Mouse (Mus musculus): ENCODE measurements at regions not wholly inside any gene's neighbourhood (a gene's known extent, or its start where the extent isn't known, plus 50 kb on each side); places are given as distances from the start of the nearest gene placed in this dataset.

DNA sequence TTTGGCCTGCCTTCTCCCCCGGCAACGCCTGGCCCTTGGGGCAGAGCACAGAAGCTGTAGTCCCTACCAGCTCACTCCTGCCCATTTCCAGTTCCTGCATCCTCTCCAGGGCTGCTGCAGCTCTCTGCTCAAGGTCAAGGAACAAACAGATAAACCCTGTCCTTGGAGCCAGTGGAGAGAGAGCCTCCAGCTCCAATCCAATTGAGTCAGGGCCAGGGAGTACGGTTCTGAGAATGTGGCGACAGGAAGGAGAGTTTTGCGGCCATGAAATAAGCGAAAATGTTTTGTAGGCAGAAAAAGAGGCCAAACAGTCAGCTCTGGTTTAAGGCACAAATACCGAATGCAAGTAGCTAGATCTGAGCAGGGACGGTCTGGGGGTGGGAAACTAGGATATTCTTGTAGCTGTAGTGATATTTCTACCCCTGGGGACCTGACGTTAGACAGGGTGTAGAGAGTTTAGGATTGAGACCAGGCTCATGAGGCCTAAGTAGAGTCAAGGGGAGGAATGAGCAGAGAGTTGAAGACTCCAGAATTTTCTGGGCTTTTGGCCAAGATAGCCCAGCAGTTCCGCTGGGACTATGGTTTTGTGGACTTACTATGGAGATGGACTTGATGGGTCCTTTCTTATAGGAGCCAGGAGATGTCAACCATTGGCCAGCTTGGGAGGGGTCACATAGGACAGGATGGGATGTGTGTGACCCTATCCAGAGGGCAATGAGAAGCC, 90.5 kb downstream of the Cstad start:
- no peaks in the 10 kb centered on the region for H3K27me3 ChIP-seq (ENCODE audit: insufficient read depth, low read length)
- H3K9me3 ChIP-seq (ENCODE audit: low read depth, low read length) = no peaks in the 10 kb centered on the region
- peak overlapping the region; percentile 30; the same call in 1 of the 2 replicates for H3K9ac ChIP-seq
- no peaks in the 10 kb centered on the region for H3K36me3 ChIP-seq (ENCODE audit: insufficient read depth)
- no peak overlapping the region for H3K4me3 ChIP-seq (ENCODE audit: low read depth, low read length)
- WGBS = 35% methylated on average over 10 of the region's 10 CpGs
- H3K27ac ChIP-seq (ENCODE audit: low read depth) = peak overlapping the region; percentile 95
- peaks cover 29% of the 10 kb centered on the region for H3K4me1 ChIP-seq (ENCODE audit: insufficient read depth)
- no peak overlapping the region for H3K4me2 ChIP-seq
- DNase-seq (peak; percentile 90), ATAC-seq (ENCODE audit: insufficient read depth) (no peak)
- TF ChIP-seq CTCF (IDR thresholded peaks at IDR 0.05; ENCODE audit: low read depth) = no peak

DNA sequence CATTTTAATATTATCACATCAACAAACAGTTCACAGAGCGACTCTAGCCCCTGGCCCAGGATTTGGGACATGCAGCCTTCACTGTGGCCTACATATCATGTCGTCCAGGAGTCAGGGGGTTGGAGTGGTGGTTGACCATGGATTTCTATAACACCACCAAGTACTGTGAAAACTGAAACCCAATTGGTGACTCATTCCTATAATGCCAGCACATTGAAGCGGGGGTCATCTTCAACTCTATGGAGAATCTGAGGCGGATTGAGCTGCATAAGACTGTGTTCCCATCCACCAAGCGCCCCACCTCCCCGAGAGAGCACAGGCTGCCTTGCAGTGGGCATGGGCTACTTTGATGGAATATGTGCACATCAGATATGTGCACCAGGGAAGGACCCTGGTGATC, 89.6 kb downstream of the Cstad start:
- no peak for DNase-seq
- peak overlapping the region; percentile 95 for H3K27ac ChIP-seq (ENCODE audit: low read depth)
- no peak for ATAC-seq (ENCODE audit: insufficient read depth)
- H3K9ac ChIP-seq = no peak overlapping the region
- H3K36me3 ChIP-seq (ENCODE audit: insufficient read depth) = no peaks in the 10 kb centered on the region
- H3K27me3 ChIP-seq (ENCODE audit: insufficient read depth, low read length) = no peaks in the 10 kb centered on the region
- H3K4me3 ChIP-seq (ENCODE audit: low read depth, low read length) = no peak overlapping the region
- no peak overlapping the region for H3K4me2 ChIP-seq
- TF ChIP-seq CTCF (IDR thresholded peaks at IDR 0.05; ENCODE audit: low read depth) = no peak
- H3K4me1 ChIP-seq (ENCODE audit: insufficient read depth) = peaks cover 29% of the 10 kb centered on the region
- no peaks in the 10 kb centered on the region; the same call in 1 of the 2 replicates for H3K9me3 ChIP-seq (ENCODE audit: low read depth, low read length)
- WGBS = 91% methylated on average over 6 of the region's 6 CpGs

DNA sequence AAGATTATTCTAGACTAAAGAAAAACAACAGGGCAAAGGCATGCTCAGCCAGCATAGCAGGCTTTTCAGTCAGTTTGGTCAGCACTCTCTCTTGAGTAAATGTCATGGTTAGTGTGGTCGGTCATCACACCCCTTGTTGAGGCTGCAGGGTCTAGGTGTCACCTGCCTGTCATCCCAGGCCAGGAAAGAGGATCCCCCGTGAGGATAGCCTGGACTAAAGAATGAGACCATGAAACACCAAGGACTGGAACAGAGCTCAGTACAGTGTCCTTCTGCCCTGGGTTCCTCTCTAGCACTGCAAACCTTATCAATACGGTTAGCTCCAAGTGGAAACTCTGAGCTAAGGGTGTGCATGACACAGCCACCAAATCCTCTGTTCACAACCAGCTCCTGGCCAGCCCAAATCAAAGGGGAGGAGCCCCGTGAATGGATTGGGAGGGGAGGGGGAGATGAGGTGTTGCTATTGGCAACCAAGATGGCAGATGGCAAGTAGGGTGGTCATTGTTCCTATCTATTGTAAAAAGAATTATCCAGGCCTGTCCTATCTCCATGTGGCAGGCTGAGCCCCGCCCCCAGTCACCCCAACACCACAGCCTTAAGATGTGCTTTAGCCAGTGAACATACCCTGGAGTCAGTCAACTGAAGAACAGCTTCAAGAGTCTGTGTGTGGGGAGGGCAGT, 87.4 kb downstream of the Cstad start:
- WGBS = 56% methylated on average over 5 of the region's 5 CpGs
- Histone ChIP-seq H3K9ac (no peak overlapping the region), H3K4me1 (ENCODE audit: insufficient read depth) (peaks cover 38% of the 10 kb centered on the region)

DNA sequence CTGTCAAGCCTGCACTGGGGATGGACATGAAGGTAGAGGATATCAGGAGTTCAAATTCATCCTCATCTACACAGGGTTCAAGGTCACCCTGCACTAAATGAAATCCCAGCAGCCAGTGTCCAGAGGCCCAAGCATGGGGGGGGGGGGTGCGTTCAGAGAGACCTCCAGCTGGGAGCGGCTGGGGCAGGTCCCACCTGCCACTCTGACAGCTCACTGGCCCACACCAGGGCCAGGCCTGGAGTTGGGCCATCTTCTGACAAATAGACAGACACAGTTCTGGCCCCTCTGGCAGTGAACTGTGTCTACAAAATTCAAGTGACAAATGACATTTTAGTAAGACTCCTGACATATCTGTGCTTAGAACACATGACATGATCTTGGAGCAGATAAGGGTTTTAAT, 86.8 kb downstream of the Cstad start:
- Histone ChIP-seq H3K27ac (ENCODE audit: low read depth) (no peak overlapping the region), H3K27me3 (ENCODE audit: insufficient read depth, low read length) (no peaks in the 10 kb centered on the region), H3K4me3 (ENCODE audit: low read depth, low read length) (no peak overlapping the region), H3K4me2 (no peak overlapping the region), H3K9me3 (ENCODE audit: low read depth, low read length) (no peaks in the 10 kb centered on the region; the same call in 1 of the 2 replicates), H3K9ac (no peak overlapping the region), H3K4me1 (ENCODE audit: insufficient read depth) (peaks cover 37% of the 10 kb centered on the region), H3K36me3 (ENCODE audit: insufficient read depth) (no peaks in the 10 kb centered on the region)
- WGBS = 21% methylated on average over 2 of the region's 2 CpGs
- no peak for TF ChIP-seq CTCF (IDR thresholded peaks at IDR 0.05; ENCODE audit: low read depth)
- peak; percentile 82 for DNase-seq
- peak; percentile 37; the same call in 1 of the 2 replicates for ATAC-seq (ENCODE audit: insufficient read depth)

More for the DNA sequence above, 87.4 kb downstream of the Cstad start:
- H3K4me3 ChIP-seq (ENCODE audit: low read depth, low read length) = no peak overlapping the region
- H3K4me2 ChIP-seq = no peak overlapping the region
- no peak for TF ChIP-seq CTCF (IDR thresholded peaks at IDR 0.05; ENCODE audit: low read depth)
- H3K36me3 ChIP-seq (ENCODE audit: insufficient read depth) = no peaks in the 10 kb centered on the region
- no peaks in the 10 kb centered on the region for H3K27me3 ChIP-seq (ENCODE audit: insufficient read depth, low read length)
- peak overlapping the region; percentile 70 for H3K27ac ChIP-seq (ENCODE audit: low read depth)
- no peak for ATAC-seq (ENCODE audit: insufficient read depth)
- DNase-seq = no peak
- no peaks in the 10 kb centered on the region; the same call in 1 of the 2 replicates for H3K9me3 ChIP-seq (ENCODE audit: low read depth, low read length)

DNA sequence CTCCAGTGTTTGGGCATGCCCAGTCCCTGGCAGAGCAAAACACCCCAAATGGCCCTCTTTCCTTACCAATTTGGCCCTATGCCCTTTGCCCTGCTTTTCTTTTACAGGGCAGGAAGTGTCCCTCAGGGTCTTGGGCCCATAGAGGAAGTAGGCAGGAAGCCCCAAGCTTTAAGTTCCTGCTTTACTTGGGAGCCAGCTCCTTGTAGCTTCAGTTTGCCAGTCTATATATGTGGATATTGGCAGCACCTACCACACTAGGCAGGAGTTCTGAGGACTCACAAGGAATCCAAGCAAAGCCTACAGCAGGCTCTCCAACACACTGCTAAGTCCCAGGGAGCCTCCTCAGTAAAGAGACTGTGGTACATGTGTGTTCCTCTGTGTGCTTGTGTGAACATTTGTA, 84.2 kb downstream of the Cstad start:
- Histone ChIP-seq H3K4me2 (no peak overlapping the region), H3K9me3 (ENCODE audit: low read depth, low read length) (no peaks in the 10 kb centered on the region; the same call in 1 of the 2 replicates), H3K4me1 (ENCODE audit: insufficient read depth) (peaks cover 34% of the 10 kb centered on the region), H3K27ac (ENCODE audit: low read depth) (no peak overlapping the region), H3K27me3 (ENCODE audit: insufficient read depth, low read length) (no peaks in the 10 kb centered on the region), H3K4me3 (ENCODE audit: low read depth, low read length) (no peak overlapping the region), H3K36me3 (ENCODE audit: insufficient read depth) (no peaks in the 10 kb centered on the region), H3K9ac (no peak overlapping the region)
- no peak for TF ChIP-seq CTCF (IDR thresholded peaks at IDR 0.05; ENCODE audit: low read depth)
- DNase-seq (no peak), ATAC-seq (ENCODE audit: insufficient read depth) (no peak)

DNA sequence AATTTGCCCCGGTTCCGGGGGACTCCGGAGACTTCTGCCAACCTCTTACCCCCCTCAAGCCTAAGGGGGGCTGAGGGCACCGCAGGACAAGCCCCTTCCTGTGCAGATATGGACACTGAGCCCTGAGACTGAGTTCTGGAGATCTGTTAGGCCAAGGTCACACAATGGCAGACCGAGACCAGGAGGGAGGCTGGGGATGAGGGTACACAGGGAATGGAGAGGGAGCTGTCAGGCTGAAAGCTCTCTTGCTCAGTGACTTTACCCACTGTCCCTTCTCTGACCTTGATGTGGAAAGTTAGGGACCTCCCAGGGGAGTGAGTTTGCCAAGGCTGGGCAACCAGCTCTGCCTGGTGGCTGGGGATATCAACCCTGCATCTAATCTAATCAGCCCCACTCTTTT, 82.7 kb downstream of the Cstad start:
- no peaks in the 10 kb centered on the region for H3K27me3 ChIP-seq (ENCODE audit: insufficient read depth, low read length)
- DNase-seq (no peak), ATAC-seq (ENCODE audit: insufficient read depth) (no peak; the same call in 1 of the 2 replicates)
- peak overlapping the region; percentile 97 for H3K27ac ChIP-seq (ENCODE audit: low read depth)
- peak overlapping the region; percentile 48 for H3K9ac ChIP-seq
- 7% methylated on average over 5 of the region's 5 CpGs for WGBS
- H3K36me3 ChIP-seq (ENCODE audit: insufficient read depth) = no peaks in the 10 kb centered on the region
- no peaks in the 10 kb centered on the region; the same call in 1 of the 2 replicates for H3K9me3 ChIP-seq (ENCODE audit: low read depth, low read length)
- peaks cover 31% of the 10 kb centered on the region for H3K4me1 ChIP-seq (ENCODE audit: insufficient read depth)
- TF ChIP-seq CTCF (IDR thresholded peaks at IDR 0.05; ENCODE audit: low read depth) = no peak
- peak overlapping the region; percentile 29 for H3K4me3 ChIP-seq (ENCODE audit: low read depth, low read length)
- peak overlapping the region; percentile 72 for H3K4me2 ChIP-seq

DNA sequence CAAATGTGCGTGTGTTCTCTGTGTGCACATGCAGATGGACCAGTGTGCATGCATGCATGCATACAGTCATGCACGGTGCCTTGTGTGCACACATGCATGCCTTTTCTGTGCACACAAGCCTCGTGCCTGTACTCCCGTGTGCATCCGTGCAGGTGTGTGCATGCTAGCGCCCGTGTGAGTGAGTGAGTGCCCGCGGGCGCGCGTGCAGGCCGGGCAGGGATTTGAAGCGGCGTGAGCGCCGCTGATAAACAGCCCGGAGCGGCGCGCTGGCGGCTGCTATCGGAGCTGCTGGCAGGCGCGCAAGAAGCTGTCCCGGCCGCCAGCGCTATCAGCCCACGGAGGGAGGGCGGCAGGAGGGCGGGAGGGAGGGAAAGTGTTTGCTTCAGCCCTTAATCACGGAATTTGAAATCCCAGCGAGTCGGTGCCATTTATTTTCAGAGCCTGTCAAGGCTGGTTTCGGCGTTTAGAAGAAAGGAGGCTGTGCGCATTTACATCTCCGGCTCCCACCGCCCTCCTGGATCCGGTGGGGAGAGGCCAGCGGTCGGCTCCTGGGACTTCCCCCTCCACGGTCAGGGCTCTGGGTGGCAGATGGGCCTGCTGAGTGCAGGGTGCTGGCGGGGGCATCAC, 82.1 kb downstream of the Cstad start:
- WGBS = under 1% methylated on average over 44 of the region's 44 CpGs
- Histone ChIP-seq H3K9me3 (ENCODE audit: low read depth, low read length) (no peaks in the 10 kb centered on the region; the same call in 1 of the 2 replicates), H3K36me3 (ENCODE audit: insufficient read depth) (no peaks in the 10 kb centered on the region), H3K4me3 (ENCODE audit: low read depth, low read length) (peak overlapping the region; percentile 29), H3K27ac (ENCODE audit: low read depth) (peak overlapping the region; percentile 97), H3K27me3 (ENCODE audit: insufficient read depth, low read length) (no peaks in the 10 kb centered on the region), H3K4me1 (ENCODE audit: insufficient read depth) (peaks cover 25% of the 10 kb centered on the region), H3K4me2 (peak overlapping the region; percentile 72), H3K9ac (peak overlapping the region; percentile 48)
- no peak for TF ChIP-seq CTCF (IDR thresholded peaks at IDR 0.05; ENCODE audit: low read depth)
- ATAC-seq (ENCODE audit: insufficient read depth) (peak; percentile 79), DNase-seq (peak; percentile 92)
